Mouse (Mus musculus) midbrain, embryonic 14.5 days (tissue): ENCODE measurements around the gene Capza1. TPM values are rescaled to one million over a fixed set of nuclear protein-coding genes. Genes with fewer than 3 reads are reported as not detected.
"Not testable (repeated sequence)": the region's sequence is repeated elsewhere in the genome, so short reads cannot be mapped to it uniquely, and the experiment has no call there.

Experiments
- ATAC-seq: fragments of 200-750 bp; cut with Nextera tagmentation; 2 replicates; pipeline ENCODE4 v1.8.0; 2017; ENCODE audit warnings: moderate number of reproducible peaks, moderate library complexity; ENCODE audit not compliant: low FRiP score, low TSS enrichment
- DNase-seq: peaks from one replicate; pipeline ENCODE4 v3.0.0-alpha.2; 2015
- H3K27ac ChIP-seq: fragments of 300-500 bp; sonication (generic); replicated peaks from 2 replicates; pipeline ENCODE4 v1.5.1; 2014; ENCODE audit warnings: mild to moderate bottlenecking, low read depth, low read length, moderate library complexity
- H3K27me3 ChIP-seq: fragments of 300-500 bp; sonication (generic); 2 replicates; pipeline ENCODE4 v1.6.1; 2014; ENCODE audit warnings: low read length, control low read depth, mixed read lengths; ENCODE audit not compliant: control insufficient read depth, insufficient read depth
- H3K36me3 ChIP-seq: fragments of 300-500 bp; sonication (generic); 2 replicates; pipeline ENCODE4 v1.6.1; 2014; ENCODE audit warnings: low read length, control low read depth; ENCODE audit not compliant: control insufficient read depth, insufficient read depth
- H3K4me1 ChIP-seq: fragments of 300-500 bp; sonication (generic); 2 replicates; pipeline ENCODE4 v1.6.1; 2014; ENCODE audit warnings: mild to moderate bottlenecking, antibody characterized with exemption, low read length, control low read depth; ENCODE audit not compliant: control insufficient read depth, insufficient read depth
- H3K4me2 ChIP-seq: fragments of 300-500 bp; sonication (generic); 2 replicates; pipeline ENCODE4 v1.6.1; 2014; ENCODE audit warnings: mild to moderate bottlenecking, low read length, moderate library complexity
- H3K4me3 ChIP-seq: fragments of 300-500 bp; sonication (generic); replicated peaks from 2 replicates; pipeline ENCODE4 v1.5.1; 2014; ENCODE audit warnings: low read depth, low read length
- H3K9ac ChIP-seq: fragments of 300-500 bp; sonication (generic); replicated peaks from 2 replicates; pipeline ENCODE4 v1.6.1; 2014; ENCODE audit warnings: mild to moderate bottlenecking, low read length, moderate library complexity
- H3K9me3 ChIP-seq: fragments of 300-500 bp; sonication (generic); 2 replicates; pipeline ENCODE4 v1.6.1; 2016; ENCODE audit warnings: low read length, control low read depth, mixed read lengths; ENCODE audit not compliant: control insufficient read depth
- whole genome bisulfite sequencing: fragments of 180-500 bp; shearing (Covaris S2); extraction: QIAGEN DNeasy Blood & Tissue Kit; methylation state at CpG from one replicate; pipeline ENCODE4 v1.1.7; 2014; 5-methylcytosine and 5-hydroxymethylcytosine counted together
- polyA plus RNA-seq: library from polyadenylated mRNA; unstranded; fragments of >200 nt; fragmentation: Nextera tagmentation; extraction: Ambion mirVana; gene quantifications from 2 replicates; pipeline ENCODE4 v1.2.1, GENCODE M21; 2014

Capza1 gene
- polyA plus RNA-seq, 1 experiment from 2014 or later = 213 TPM

DNA sequence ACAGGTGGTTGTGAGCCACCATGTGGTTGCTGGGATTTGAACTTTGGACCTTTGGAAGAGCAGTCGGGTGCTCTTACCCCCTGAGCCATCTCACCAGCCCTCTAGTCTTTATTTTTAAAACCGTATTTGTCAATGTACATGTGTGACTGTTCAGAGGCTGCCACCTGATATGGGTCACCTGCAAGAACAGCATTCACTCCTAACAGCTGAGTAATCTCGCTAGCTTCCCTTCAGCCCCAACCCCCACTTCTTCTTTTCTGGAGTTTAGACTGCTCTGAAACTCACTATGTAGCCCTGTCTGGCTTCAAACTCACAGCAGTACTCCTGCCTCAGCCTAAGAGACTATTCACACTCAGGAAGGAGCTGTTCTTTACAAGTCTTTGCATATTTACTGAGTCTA lies 41.9 kb downstream of the Capza1 start:
- WGBS = 84% methylated on average over 3 of the region's 3 CpGs
- no peak for DNase-seq
- Histone ChIP-seq H3K36me3 (peaks cover 30% of the 10 kb centered on the region), H3K27ac (no peak overlapping the region), H3K27me3 (no peaks in the 10 kb centered on the region), H3K4me1 (peaks cover 3% of the 10 kb centered on the region; the same call in 1 of the 2 replicates), H3K9me3 (no peaks in the 10 kb centered on the region), H3K4me3 (no peak overlapping the region), H3K9ac (no peak overlapping the region), H3K4me2 (no peak overlapping the region)
- ATAC-seq = no peak

DNA sequence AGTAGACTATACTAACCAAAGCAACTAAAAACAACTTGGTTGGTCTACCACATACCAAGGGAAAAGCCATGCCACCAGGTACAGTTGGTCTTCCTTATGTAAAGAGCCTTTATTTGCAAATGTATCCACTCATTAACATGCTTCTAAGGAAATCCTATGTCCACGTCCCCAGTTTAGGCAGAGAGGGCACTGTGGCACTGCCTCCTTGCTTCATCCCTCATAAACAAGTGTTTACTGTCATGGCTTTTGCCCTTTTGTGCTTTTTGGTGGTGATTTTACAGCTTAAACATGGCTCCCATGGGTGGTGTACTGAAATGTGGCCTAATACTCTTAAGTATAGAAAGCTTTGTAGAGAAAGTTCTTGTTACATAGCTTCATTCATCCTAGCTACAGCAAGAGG lies 43.9 kb downstream of the Capza1 start:
- Histone ChIP-seq H3K36me3 (peaks cover 18% of the 10 kb centered on the region), H3K4me2 (no peak overlapping the region), H3K9me3 (no peaks in the 10 kb centered on the region), H3K9ac (no peak overlapping the region), H3K4me3 (no peak overlapping the region), H3K4me1 (peaks cover 6% of the 10 kb centered on the region; the same call in 1 of the 2 replicates), H3K27ac (no peak overlapping the region), H3K27me3 (no peaks in the 10 kb centered on the region)
- no peak for ATAC-seq
- DNase-seq = no peak
- 64% methylated on average over 1 of the region's 1 CpGs for WGBS

DNA sequence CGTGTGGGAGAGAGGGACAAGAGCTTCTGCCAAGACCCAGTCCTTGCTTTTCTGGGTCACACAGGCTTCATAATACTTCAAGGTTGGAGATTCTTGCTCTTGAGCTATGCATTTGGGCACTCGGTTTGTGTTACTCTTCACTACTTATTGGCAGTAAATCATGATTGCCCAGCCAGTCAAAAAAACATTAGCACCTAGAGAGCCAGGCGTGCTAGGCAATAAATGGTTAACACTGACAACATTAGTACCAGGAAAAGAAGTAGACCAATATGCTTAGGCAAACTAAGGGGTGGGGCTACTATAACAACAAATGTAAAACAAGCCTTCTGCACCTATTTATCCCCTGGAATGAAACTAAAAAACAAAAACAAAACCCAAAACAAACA lies 45.6 kb downstream of the Capza1 start:
- Histone ChIP-seq H3K9me3 (no peaks in the 10 kb centered on the region), H3K36me3 (peaks cover 13% of the 10 kb centered on the region), H3K4me3 (peak overlapping the region; percentile 62), H3K4me2 (peak overlapping the region; percentile 100), H3K4me1 (peaks cover 6% of the 10 kb centered on the region; the same call in 1 of the 2 replicates), H3K27ac (no peak overlapping the region), H3K27me3 (no peaks in the 10 kb centered on the region), H3K9ac (peak overlapping the region; percentile 76; the same call in 1 of the 2 replicates)
- WGBS = 13% methylated on average over 3 of the region's 3 CpGs
- ATAC-seq (no peak), DNase-seq (no peak)

DNA sequence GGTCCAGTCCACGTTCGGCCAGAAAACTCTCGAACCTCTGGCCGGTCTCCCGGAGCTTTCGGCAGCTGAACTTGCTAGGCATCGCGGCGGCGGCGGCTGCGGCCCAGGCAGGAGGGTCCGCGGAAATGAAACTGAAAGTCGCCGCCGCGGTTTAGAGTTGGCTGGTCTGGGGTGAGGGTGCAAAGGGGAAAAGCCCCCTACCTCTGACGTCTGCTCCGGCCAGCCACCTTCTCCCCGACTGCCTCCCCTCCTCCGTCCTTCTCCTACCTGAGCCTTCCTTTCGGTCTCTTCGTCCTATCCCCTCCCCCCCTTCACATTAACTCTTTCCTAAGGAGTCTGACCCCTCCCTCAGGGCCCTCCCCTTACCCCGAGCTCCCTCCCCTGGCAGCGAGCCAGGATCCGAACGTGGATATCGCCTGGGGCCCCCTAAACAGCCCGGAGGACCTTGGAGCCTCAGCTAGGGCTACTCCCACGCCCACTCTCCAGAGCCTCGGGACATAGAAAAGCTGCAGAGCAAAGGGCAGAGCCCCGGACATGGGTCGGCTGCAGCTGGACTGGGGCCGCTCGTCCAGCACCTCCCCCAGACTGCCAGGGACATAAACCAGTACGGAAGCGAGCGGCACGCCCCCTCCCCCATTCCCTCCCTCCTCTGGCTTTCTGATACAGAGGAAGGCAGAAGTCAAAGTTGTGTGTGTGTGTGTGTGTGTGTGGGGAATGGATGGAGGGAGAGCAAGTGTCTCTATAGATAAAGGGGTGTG lies 46.1 kb downstream of the Capza1 start, which contains the start of gene Mov10:
Mov10 (minus strand) TSS at position 573 of the 758 bp plus-strand sequence.
- peak within 1 kb of the TSS; percentile 57 for H3K27ac ChIP-seq
- H3K4me2 ChIP-seq = peak within 1 kb of the TSS; percentile 100
- peaks cover 6% of the 10 kb centered on the region; the same call in 1 of the 2 replicates for H3K4me1 ChIP-seq
- H3K36me3 ChIP-seq = peaks cover 13% of the 10 kb centered on the region
- H3K9me3 ChIP-seq = no peaks in the 10 kb centered on the region
- DNase-seq = peak; percentile 71
- H3K4me3 ChIP-seq = peak within 1 kb of the TSS; percentile 62
- WGBS = 1% methylated on average over 40 of the region's 40 CpGs
- no peaks in the 10 kb centered on the region for H3K27me3 ChIP-seq
- peak within 1 kb of the TSS; percentile 76 for H3K9ac ChIP-seq
- peak; percentile 74 for ATAC-seq

DNA sequence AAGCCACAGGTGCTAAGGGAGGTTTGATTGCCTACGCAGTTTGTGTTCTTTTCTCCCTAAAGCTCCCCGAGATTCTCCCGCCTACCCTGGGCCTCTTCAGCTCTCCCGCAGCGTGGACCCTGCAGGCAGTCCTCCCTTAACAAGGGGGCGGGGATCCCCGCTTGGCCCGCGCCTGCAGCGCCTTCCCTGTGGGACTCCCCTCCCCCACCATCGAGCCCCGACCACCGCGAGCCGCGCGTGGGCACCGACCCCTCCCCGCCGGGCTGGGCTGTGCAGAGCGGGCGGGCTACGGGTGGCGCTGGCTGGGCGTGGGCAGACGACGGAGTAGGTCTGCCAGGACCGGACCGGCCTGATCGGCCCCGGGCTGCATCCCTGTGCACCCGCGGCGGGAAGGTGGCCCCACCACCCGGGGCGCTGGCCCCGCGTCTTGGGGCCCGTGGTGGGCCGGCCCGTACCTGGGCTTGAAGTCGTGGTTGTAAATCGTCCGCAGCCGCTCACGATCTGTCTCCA lies 46.8 kb downstream of the Capza1 start:
- Histone ChIP-seq H3K36me3 (peaks cover 13% of the 10 kb centered on the region), H3K4me2 (peak overlapping the region; percentile 100), H3K27ac (peak overlapping the region; percentile 57), H3K27me3 (no peaks in the 10 kb centered on the region), H3K4me1 (peaks cover 6% of the 10 kb centered on the region; the same call in 1 of the 2 replicates), H3K9me3 (no peaks in the 10 kb centered on the region), H3K9ac (peak overlapping the region; percentile 76), H3K4me3 (peak overlapping the region; percentile 62)
- ATAC-seq (peak; percentile 83), DNase-seq (peak; percentile 71)
- under 1% methylated on average over 46 of the region's 46 CpGs for WGBS

DNA sequence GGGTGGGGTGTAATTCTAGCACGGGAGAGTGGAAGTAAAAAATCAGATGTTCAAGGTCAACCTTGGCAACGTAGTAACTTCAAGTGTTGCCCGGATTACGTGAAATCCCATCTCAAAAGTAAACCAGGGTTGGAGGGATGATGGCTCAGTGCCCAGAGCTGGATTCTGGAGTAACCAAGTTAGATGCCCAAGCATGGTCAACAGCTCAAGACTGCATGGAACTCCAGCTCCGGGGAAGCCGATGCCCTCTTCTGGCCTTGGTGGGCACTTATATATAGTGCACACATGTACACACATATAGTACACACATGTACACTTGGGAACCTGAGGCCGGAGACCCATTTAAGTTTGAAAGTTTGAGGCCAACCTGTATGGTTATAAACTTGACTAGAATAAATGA lies 48.2 kb downstream of the Capza1 start:
- peaks cover 6% of the 10 kb centered on the region; the same call in 1 of the 2 replicates for H3K4me1 ChIP-seq
- no peak overlapping the region for H3K4me3 ChIP-seq
- ATAC-seq = no peak
- no peak for DNase-seq
- H3K27ac ChIP-seq = no peak overlapping the region
- no peaks in the 10 kb centered on the region for H3K9me3 ChIP-seq
- no peak overlapping the region for H3K4me2 ChIP-seq
- WGBS = 97% methylated on average over 7 of the region's 7 CpGs
- no peaks in the 10 kb centered on the region for H3K27me3 ChIP-seq
- H3K9ac ChIP-seq = no peak overlapping the region
- peaks cover 6% of the 10 kb centered on the region for H3K36me3 ChIP-seq

DNA sequence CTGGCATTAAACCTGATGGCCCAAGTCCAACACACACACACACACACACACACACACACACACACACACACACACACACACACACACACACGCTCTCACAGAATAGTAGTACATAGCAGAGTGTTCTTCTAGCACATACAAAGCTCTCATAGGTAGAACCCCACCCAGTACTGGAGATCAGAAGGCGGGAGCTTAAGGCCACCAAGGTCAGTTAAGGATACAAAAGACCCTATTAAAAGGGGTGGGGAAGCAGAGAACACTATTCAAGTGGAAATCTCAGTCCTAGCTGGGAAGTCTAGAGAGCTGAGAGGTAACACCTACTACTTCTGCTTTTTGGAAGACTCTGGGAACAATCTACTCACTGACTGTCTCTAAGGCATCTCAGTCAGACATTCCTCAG lies 49.0 kb downstream of the Capza1 start:
- Histone ChIP-seq H3K4me2 (no peak overlapping the region), H3K27ac (no peak overlapping the region), H3K4me3 (no peak overlapping the region), H3K36me3 (no peaks in the 10 kb centered on the region), H3K9ac (no peak overlapping the region), H3K9me3 (no peaks in the 10 kb centered on the region), H3K27me3 (no peaks in the 10 kb centered on the region), H3K4me1 (peaks cover 6% of the 10 kb centered on the region; the same call in 1 of the 2 replicates)
- no peak for ATAC-seq
- WGBS = 75% methylated on average over 2 of the region's 2 CpGs
- DNase-seq = no peak

DNA sequence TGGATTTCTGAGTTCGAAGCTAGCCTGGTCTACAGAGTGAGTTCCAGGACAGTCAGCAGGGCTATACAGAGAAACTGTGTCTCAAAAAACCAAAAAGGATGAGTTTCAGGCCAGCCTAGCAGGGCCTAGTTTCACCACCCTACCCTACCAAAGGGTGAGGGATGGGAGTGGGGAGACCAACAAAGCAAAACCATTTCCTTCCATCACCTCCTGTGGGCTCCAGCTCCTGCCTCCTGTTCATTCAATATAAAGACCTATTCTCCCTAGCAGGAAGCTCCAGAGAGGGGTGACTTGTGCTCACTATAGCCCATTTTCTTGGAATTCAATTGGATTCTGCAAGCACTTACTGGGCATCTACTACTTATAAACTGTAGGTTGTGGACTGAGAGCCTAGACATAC lies 49.6 kb downstream of the Capza1 start:
- Histone ChIP-seq H3K27me3 (no peaks in the 10 kb centered on the region), H3K4me1 (peaks cover 6% of the 10 kb centered on the region; the same call in 1 of the 2 replicates), H3K9ac (no peak overlapping the region), H3K4me2 (no peak overlapping the region), H3K9me3 (no peaks in the 10 kb centered on the region), H3K27ac (no peak overlapping the region), H3K4me3 (no peak overlapping the region), H3K36me3 (no peaks in the 10 kb centered on the region)
- DNase-seq (no peak), ATAC-seq (no peak)
- WGBS = 100% methylated on average over 1 of the region's 1 CpGs

DNA sequence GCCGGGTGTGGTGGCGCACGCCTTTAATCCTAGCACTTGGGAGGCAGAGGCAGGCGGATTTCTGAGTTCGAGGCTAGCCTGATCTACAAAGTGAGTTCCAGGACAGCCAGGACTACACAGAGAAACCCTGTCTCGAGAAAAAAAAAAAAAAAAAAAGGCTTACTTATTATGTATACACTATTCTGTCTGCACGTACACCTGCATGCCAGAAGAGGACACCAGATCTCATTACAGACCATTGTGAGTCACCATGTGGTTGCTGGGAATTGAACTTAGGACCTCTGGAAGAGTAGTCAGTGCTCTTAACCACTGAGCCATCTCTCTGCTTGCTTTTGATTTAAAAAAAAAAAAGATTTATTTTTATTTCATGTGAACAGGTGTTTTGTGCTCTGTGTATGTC lies 51.1 kb downstream of the Capza1 start:
- WGBS = 93% methylated on average over 7 of the region's 7 CpGs
- H3K9ac ChIP-seq, ATAC-seq: not testable (repeated sequence)

More for the DNA sequence above, 51.1 kb downstream of the Capza1 start:
- H3K4me3 ChIP-seq, H3K4me1 ChIP-seq, H3K27ac ChIP-seq, H3K4me2 ChIP-seq, H3K27me3 ChIP-seq, H3K36me3 ChIP-seq, DNase-seq, H3K9me3 ChIP-seq: not testable (repeated sequence)
